Mouse (Mus musculus): ENCODE data around the gene Rpl26.

The Rpl26 gene

DNA sequence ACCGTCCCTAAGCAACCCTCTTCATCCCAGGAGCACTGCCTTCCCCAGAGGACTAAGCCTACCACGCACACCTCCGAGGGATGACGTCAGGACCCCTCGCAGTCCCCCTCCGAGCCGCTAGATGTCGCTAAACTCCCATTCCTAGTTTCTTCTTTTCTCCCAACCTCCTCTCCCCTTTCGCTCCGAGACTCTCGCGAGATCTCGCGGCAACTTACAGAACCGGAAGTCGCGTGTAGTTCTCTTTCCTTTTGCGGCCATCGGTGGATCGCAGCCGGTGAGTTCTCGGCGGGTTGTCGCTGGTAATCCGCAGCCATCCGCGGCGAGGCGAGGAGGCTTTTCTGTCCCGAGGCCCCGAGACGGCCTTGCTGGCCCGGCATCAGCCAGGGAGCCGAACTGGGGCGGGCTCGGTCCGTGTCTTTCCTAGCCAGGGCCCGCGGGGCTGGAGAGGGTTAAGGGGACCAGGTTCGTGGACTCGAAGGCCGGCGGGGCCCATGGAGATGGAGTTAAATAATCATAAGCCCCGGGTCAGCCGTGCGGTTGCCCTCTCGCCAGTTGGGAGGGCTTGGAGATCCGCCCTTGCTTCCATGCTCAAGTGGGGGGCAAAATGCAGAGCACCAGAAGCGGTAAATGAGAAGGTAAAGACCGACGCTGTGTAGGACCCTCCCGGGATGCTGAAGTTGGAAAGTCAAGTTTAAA is at the start of gene Rpl26:
Rpl26 (plus strand) TSS at position 233 of the 696 bp plus-strand sequence.
- peak; percentile 99 for DNase-seq (ENCODE audit: low spot score)

DNA sequence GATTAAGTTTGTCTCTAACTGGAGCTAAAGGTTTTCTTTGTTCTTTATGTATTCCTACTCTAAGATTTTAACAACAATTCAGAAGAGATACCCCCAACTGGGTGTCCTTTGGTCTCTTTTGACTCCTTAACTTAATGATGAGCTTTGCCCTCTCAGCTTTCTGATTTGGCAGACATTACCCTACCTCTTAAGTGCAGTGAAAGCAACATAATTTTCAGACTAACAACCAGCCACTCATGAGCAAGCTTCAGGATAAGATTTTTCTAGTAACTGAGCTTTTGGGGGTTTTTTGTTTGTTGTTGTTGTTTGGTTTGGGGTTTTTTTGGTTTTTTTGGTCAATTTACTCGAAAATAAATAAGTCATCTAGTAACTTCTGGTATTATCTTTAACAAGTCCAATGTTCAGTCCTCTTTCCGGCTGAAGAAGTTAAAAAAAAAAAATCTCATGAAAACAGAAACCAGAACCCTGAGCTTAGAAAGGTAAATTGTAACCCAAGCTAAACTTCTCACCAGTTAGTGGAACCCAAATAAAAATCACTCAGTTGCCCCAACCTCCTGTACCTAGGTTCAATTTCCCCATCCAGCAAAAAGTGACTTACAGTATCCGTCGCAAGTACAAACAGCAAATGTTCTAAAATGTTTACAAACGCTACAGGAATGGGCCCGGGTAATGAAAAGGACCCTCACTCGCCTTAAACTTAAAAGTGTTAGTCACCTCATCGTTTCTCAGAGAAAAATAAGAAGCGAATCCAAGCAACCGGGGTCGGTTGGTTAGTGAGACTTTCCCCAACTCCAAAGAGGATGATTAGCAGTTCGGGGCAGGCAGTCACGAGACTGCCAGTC is 49.5 kb upstream of the Rpl26 start:
- DNase-seq (ENCODE audit: low spot score), result no peak

DNA sequence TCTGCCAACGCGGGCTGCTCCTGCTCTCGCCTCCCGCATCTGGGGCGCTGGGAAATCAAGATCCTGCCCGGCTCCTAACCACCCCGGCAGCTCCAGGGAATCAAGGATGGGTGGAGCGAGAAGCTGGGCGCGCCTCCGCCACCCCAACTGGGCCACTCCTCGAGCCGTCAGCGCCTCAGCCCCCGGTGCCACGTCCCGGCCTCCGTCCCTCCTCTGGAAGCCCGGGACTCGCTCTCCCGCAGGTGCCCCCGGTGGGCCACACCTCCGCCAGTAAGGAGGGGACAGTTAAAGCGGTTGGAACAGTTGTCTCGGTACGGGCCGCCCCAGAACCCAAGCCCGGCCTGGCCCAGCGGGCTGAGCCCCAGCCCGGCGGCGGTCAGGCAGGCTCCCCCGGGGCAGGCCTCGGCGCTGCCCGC is 48.9 kb upstream of the Rpl26 start:
- DNase-seq (ENCODE audit: low spot score), result peak; percentile 75

DNA sequence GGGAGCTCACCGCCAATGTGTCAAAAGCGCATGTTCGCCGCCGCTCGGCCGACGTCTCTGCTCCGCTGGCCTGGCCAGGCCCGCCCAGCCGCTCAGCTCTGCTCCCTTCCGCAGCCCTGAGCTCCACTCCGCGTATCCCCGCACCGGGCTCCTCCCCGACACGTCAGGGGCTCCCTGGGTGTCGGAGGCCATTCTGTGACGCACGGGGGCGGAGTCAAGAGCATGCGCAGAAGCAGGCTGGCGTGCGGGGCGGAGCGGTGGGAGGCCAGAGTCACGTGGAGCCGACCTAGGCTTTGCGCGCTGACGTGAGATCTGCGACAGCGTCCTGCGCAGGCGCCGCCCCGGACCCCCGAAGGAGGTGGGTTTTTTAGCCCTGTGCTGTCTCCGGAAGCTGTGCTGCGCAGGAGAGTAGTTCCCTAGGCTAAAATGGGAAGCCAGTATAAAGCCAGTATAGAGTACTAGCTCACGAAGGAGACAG is 48.4 kb upstream of the Rpl26 start:
- peak; percentile 99 for DNase-seq (ENCODE audit: low spot score)

DNA sequence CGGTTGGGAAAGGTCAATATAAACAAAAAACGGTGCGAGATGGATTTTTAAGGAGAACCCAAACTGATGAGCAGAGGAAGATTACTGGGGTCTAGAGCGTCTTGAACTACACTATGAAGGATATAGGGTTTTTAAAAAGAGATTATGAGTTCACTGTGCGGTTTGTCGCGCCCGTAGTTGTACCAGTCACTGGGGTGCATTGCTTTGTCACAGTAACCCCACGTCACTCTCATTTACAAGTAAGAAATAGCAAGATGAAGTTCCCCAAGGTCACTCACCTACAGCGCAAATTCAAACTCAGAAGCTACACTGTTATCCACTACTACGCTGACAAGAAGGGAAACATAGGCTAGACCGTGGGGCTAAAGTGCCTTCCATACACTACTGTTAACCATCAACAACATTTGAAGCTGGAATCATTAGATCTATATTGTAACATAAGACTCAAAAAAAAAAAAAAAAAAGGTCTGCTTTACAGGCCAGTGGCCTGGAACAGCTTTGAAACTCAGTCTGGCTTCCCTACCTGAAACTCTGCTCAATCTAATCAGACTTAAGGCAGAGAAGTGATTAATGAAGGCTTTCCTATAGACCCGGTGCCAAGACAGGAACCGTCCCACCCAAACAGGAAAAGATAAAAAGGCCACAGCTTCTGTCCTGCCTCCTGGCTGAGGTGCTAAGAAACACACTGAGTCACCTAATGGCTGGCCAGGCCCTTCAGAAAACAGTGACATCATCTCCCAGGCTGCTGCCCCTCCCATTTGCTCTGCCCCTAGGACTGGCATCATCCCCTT is 47.6 kb upstream of the Rpl26 start:
- peak; percentile 35 for DNase-seq (ENCODE audit: low spot score)

DNA sequence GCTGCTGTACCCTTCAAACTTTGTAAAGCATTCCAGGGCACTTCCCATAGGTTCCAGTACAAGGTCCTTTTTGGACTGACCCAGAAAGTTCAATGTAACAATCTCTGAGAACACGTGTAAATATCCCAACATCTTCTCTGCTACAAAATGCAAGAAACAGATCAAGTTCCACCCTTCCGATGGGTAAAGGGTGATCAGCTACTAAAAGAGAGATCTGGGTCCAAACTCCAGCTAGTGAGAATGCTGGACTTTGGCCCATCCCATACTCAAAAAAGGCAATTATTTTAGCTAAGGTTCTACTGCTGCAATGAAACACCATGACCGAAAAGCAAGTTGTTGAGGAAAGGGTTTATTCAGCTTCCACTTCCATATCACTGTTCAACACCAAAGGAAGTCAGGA is 46.8 kb upstream of the Rpl26 start:
- DNase-seq (ENCODE audit: low spot score), result no peak

DNA sequence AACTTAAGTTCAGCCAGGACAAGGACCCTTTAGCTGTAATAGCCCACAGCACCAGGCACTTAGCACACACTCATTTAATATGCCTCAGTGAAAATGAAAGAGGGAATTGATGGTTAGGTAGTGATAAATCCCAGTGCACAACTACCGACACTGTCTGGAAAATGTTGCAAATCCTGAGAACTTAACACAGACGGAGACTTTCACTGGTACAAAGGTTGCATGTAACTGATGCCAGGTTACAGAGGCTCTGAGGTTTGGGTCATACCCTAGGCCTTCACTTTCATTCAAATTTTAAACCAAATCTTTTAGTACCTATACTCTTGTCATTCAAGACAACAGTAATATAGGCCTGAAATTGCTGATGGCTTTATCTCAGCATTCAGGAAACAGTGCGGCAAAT is 44.1 kb upstream of the Rpl26 start:
- DNase-seq (ENCODE audit: low spot score), result peak; percentile 23

DNA sequence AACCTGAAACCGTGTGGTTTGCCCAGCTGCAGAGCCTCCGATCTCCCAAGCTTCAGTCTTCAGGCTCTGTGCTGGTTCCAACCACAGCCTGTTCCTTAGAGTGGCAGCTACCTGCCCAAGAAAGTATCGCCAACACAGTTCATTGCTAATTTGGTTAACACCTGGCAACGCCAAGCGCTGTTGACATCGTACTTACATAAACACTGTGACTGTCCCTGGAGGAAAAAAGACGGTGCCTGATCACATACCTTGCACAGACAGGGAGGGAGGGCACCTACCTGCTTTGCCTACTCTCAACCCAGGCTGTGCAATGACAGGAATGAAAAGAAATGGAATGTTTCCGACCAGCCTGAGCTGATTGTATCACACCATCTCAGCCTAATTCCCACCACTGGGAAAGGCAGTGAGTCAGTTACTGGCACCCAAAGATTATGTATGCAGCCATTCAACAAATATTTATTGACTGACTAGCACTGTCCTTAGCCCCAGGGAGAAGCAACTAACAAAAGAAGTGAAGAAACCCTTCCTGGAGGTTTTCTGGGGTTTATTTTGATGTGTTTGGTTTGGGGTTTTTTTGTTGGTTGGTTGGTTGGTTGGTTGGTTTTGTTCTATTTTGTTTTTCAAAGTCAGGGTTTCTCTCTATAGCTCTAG is 41.3 kb upstream of the Rpl26 start:
- no peak for DNase-seq (ENCODE audit: low spot score)

DNA sequence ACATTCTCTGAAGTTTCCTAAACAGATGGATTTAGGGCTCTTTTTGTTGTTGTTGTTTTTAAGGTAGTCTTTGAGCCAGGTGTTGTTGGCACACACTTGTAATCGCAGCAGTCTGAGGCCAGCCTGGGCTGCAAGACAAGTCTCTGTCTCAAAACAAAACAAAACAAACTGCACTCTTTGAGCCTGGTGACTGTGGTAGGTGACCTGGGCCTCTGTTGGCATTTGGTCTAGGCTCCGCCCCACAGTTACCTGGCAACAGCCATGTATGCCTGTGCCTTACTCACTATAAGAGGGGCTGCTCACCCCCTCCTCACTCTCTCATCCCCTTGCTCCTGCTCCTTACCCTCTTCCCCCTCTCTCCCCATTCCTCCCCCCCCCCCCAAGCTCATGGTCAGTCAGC is 39.1 kb upstream of the Rpl26 start:
- no peak for DNase-seq (ENCODE audit: low spot score)

DNA sequence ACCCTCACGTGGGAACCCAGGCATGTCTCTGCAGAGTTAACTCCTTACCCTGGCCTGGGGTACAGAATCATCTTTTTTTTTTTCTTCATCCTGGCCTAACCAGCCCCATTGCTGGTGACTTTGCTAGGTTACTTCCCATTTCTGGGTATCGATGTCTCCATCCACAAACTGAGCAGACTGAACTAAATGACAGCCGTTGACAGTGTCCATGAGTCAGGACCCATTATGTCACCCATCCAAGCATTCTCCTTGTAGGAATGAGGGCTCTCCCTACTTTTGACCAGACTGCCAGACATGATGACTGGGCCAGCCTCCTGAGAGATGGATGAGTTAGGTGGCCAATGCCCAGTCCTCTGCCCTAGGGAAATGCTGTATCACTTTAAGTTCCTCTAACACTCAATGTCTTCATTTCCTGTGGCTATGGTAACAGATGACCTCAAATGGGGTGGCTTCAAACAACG is 37.7 kb upstream of the Rpl26 start:
- DNase-seq (ENCODE audit: low spot score), result no peak

DNA sequence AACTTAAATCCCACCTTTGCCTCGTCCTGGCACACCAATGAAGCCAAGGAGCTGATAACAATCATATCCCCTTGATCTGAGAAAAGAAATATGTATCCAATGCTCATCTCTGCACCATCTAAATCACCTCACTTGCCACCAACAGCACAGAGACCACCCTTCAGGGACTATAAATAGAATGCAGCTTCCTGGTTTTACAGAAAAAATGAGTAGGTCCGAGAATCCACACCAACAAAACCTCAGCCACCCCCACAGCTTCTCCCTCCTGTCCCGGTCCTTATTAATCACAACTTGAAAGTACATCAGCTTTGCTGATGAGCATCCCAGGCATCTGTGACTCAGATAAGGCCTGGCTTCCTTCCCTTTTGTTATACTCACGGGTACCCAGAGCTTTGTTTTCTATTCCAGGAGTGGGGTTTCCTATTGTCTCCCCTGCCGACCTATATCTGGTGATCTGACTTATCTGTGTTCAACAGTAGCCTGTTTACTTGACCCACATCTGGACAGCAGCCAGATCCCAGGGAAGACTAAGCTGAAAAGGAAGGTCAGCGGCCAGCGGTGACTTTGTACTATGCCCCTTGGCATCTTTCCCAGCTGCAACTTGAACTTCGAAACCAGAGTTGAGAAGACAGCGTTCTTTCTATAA is 36.7 kb upstream of the Rpl26 start:
- DNase-seq (ENCODE audit: low spot score), result peak; percentile 85

DNA sequence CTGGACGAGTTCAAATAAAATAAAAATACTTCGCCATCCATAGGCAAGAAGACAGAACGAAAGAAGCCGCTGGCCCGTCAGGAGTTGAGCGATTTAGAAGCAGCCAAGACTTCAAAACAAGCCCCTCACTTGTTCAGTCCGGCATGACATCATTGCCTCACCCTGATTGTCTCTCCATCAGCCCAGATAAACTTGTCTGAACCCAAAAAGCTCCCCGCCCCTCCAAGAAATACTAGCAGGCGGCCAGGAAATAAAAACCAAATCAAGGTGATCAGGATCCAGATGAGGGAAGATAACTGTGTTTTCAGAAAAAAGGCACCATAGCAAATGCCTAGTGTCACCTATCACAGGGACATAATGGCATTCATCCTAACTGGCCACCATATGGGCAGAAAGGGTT is 30.1 kb upstream of the Rpl26 start:
- DNase-seq (ENCODE audit: low spot score), result no peak

DNA sequence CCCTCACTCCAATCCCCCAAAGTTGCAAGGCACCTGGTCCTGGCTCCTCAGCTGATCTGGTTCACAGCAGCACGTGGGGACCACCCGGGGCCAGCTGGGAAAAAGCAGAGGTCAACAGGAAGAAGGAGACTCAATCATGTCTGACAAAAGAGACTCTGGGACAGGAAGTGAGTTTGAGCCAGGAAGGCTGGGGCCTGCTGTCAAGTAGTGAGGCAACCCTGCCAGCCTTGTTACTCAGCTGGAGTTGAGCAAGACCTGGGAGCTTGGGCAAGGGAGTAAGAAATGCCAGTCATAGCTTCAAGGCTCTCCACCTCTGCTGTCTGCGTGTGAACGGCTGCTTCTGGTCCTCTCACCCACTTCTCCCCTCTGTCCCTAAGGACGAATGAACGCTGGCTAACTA is 29.6 kb upstream of the Rpl26 start, which contains the start of gene Ndel1:
Ndel1 (minus strand) TSS at position 111 of the 400 bp plus-strand sequence.
- peak; percentile 97 for DNase-seq (ENCODE audit: low spot score)

DNA sequence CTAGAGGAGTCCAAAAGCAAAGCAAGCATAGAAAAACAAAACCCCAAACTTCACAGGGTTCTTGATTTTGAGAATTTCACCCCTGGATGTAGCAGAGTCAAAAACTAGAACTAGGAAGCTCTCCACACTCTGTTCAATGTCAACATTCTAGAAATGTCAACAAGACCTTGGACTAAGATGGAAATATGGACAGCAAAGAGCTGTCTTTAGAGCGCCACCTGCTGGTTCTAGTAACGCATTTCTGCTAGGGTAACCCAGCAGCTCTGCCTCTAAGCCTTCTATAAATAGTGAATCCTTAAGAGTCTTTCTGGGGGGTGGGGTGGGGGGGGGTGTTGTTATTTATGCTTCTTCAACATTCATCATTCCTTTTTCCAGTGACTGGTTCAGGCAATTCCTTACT is 26.5 kb upstream of the Rpl26 start:
- peak; percentile 88 for DNase-seq (ENCODE audit: low spot score)

DNA sequence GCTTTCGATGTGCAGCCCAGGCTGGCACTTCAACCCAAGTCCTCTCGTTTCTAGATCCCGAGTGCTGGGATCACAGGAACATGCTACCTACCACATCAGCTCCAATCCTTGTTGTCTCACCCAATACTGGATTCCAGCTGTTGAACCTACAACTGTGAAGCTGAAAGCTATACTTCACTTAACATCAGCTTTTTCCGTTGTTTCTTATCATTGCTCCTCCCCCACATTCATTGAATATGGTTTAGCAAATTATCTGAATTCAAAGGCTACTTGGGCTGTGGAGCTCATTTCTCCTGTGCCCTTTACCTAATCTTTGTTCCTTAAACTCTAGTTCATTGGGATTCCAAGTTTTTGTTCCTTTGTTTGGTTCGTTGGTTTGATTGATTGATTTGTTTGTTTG is 22.6 kb upstream of the Rpl26 start:
- DNase-seq (ENCODE audit: low spot score), result no peak

DNA sequence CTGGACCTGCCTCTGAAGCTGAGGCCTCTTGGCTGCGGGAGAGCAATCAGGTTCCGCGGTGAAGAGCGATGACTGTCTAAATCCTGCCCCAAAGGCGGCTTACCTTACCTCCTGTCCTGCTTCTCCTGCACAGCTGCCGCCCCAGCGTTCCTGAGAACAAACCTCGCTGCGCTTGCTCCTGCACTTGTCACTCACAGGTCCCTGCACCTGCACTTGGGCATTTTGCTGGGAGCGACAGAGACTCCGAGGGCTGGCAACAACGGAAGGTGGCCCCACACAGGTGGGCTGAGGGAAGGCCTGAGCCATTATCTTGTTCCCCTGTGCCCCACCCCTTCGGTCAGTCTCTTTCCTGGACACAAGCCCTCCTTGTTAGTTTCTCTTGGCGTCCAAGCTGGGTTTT is 19.3 kb upstream of the Rpl26 start:
- DNase-seq (ENCODE audit: low spot score), result no peak

DNA sequence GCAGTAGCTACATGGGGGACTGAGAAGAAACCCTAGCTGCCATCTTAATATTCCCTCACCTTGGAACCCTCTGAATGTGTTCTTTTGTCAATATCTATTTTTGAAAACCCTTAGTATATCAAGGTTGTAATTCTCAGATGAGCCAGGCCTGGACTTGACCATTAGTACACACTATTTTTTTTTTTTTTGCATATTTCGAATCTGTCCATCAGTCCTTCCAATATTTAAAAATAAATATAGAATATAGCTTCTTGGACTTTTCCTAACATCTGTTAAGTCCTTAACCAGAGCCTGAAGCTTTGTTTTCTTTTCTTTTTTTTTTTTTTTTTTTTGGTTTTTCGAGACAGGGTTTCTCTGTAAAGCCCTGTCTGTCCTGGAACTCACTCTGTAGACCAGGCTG is 17.5 kb upstream of the Rpl26 start:
- DNase-seq (ENCODE audit: low spot score), result no peak

DNA sequence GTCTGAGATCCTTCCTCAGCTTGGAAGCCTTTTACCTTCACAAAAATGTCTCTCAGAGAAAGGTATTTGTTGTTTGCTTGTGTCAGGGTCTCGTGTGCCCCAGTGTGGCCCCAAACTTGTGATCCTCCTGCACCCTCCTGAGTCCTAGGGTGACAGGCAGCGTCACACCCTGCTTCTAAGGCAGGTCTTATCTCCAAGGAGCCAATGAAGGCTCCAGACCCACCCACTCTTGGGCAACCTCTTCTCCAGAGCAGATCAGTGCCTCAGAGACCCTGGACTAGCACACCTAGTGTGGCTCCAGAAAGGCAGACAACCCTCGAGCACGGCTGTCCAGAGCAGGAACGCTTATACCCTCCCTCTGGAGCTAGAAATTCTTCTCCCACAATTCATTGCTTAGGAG is 17.0 kb upstream of the Rpl26 start:
- DNase-seq (ENCODE audit: low spot score), result no peak

DNA sequence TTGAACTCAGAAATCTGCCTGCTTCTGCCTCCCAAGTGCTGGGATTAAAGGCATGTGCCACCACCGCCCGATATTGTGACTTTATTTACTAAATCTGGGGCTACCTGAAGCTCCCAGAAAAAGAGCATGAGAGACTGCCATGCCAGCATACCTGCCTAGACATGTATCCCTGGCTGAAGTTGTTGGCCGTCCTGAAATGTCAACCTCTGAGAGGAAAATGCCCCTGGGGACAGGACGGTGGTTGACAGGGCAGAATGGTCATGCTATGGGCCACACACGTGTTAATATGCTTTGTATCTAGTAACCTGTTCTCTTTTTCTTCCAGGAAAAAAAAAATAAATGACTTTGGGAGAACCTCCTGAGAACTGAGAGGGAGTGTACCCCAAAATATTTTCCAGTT is 15.3 kb upstream of the Rpl26 start:
- no peak for DNase-seq (ENCODE audit: low spot score)

DNA sequence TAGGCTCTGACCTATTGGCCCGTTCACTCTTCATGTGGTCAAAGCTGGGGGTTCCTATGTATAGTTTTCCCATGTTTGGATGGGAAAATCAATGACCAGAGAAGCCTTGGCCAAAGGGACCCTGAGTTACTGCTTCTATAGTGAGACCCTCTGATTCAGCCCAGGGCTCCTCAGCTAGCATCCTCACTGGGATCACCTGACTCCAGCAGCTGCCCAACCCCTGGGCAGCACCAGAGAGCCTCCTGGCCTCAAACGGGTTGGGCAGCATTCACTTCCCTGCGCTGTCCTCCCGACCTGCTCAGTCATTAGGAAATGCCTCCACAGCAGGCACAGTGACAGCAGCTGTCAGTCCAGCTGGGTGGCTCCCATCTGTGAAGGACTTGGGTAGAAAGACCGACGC is 13.1 kb upstream of the Rpl26 start, which contains the start of gene Rnf222:
Rnf222 (plus strand) TSS at position 301 of the 400 bp plus-strand sequence.
- DNase-seq (ENCODE audit: low spot score), result no peak

DNA sequence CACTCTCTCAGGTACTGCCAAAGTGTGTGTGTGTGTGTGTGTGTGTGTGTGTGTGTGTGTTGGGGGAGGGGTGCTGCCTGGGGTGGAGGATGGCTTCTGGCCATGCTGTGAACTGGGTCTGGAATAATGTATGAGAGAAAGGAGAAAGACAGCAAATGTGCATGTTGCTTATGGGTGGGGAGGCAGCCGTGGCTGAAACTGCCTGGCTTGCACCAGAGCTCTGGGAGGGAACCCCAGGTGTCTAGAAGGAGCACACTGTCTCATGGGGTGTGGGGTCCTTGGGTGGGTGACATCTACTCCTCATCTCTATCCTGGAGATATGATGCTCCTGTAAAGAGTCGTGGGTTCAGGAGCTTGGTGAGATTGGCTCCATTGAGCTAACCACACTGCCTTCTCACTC is 12.7 kb upstream of the Rpl26 start:
- DNase-seq (ENCODE audit: low spot score), result no peak

Data from adipocyte (in vitro differentiated cells).